Mouse (Mus musculus): ENCODE measurements around the gene Herc3. TPM values are rescaled to one million over a fixed set of nuclear protein-coding genes. Genes with fewer than 3 reads are reported as not detected.

Herc3 gene
- total RNA-seq, 2 experiments from 2014 or later: 86.1 to 87.8 TPM

GRCm38 (mm10) chr6:58916498-58916897 is 85.2 kb downstream of the Herc3 start:
- no peak for DNase-seq (ENCODE audit: low spot score in 2 of 2)

- DNase-seq (ENCODE audit: low spot score in 2 of 2): no peak
Observed at GRCm38 (mm10) chr6:58920735-58921134, 89.5 kb downstream of the Herc3 start.

GRCm38 (mm10) chr6:58921623-58922022 is 90.4 kb downstream of the Herc3 start:
- no peak for DNase-seq (ENCODE audit: low spot score in 2 of 2)

GRCm38 (mm10) chr6:58922511-58922910 is 91.2 kb downstream of the Herc3 start:
- no peak for DNase-seq (ENCODE audit: low spot score in 2 of 2)

GRCm38 (mm10) chr6:58927881-58928280 is 96.6 kb downstream of the Herc3 start:
- no peak for DNase-seq (ENCODE audit: low spot score in 2 of 2)

GRCm38 (mm10) chr6:58929911-58930431 is 98.7 kb downstream of the Herc3 start:
- no peak for DNase-seq (ENCODE audit: low spot score in 2 of 2)

- no peak for DNase-seq (ENCODE audit: low spot score in 2 of 2)
Observed at GRCm38 (mm10) chr6:58931149-58931548, 99.9 kb downstream of the Herc3 start.

- DNase-seq (ENCODE audit: low spot score in 2 of 2): no peak
Observed at GRCm38 (mm10) chr6:58932515-58933188, 101.4 kb downstream of the Herc3 start.

GRCm38 (mm10) chr6:58933189-58933913 is 102.1 kb downstream of the Herc3 start:
- no peak for DNase-seq (ENCODE audit: low spot score in 2 of 2)

GRCm38 (mm10) chr6:58934144-58934543 is 102.9 kb downstream of the Herc3 start:
- no peak for DNase-seq (ENCODE audit: low spot score in 2 of 2)

- DNase-seq (ENCODE audit: low spot score in 2 of 2): no peak
Observed at GRCm38 (mm10) chr6:58937726-58938125, 106.5 kb downstream of the Herc3 start.

GRCm38 (mm10) chr6:58942276-58942675 is 111.0 kb downstream of the Herc3 start:
- DNase-seq (ENCODE audit: low spot score in 2 of 2): no peak

GRCm38 (mm10) chr6:58943958-58944357 is 112.7 kb downstream of the Herc3 start:
- no peak for DNase-seq (ENCODE audit: low spot score in 2 of 2)

- DNase-seq (ENCODE audit: low spot score in 2 of 2): no peak
Observed at GRCm38 (mm10) chr6:58946246-58946645, 115.0 kb downstream of the Herc3 start.

GRCm38 (mm10) chr6:58946840-58947239 is 115.6 kb downstream of the Herc3 start:
- DNase-seq (ENCODE audit: low spot score in 2 of 2): no peak

GRCm38 (mm10) chr6:58950410-58950809 is 119.1 kb downstream of the Herc3 start:
- no peak for DNase-seq (ENCODE audit: low spot score in 2 of 2)

- no peak for DNase-seq (ENCODE audit: low spot score in 2 of 2)
Observed at GRCm38 (mm10) chr6:58951128-58951992, 120.1 kb downstream of the Herc3 start.

- no peak for DNase-seq (ENCODE audit: low spot score in 2 of 2)
Observed at GRCm38 (mm10) chr6:58960523-58960922, 129.3 kb downstream of the Herc3 start.

- no peak for DNase-seq (ENCODE audit: low spot score in 2 of 2)
Observed at GRCm38 (mm10) chr6:58962691-58963090, 131.4 kb downstream of the Herc3 start.

- DNase-seq (ENCODE audit: low spot score in 2 of 2): no peak
Observed at GRCm38 (mm10) chr6:58964091-58964490, 132.8 kb downstream of the Herc3 start.

- no peak for DNase-seq (ENCODE audit: low spot score in 2 of 2)
Observed at GRCm38 (mm10) chr6:58964565-58964964, 133.3 kb downstream of the Herc3 start.

Data from gastrocnemius, postnatal 4 days (tissue).